Mouse (Mus musculus) midbrain, embryonic 16.5 days (tissue): ENCODE measurements around the gene Lenep. TPM values are rescaled to one million over a fixed set of nuclear protein-coding genes. Genes with fewer than 3 reads are reported as not detected.
A peak's percentile ranks its signal among the peaks of the same experiment; 100 is the strongest.

Experiments
- ATAC-seq: fragments of 200-750 bp; cut with Nextera tagmentation; 2 replicates; pipeline ENCODE4 v1.8.0; 2017; ENCODE audit warnings: moderate TSS enrichment
- H3K27ac ChIP-seq: fragments of 300-500 bp; sonication (generic); 2 replicates; pipeline ENCODE4 v1.5.1; 2014; ENCODE audit warnings: mild to moderate bottlenecking, low read length, mixed read lengths
- H3K27me3 ChIP-seq: fragments of 300-500 bp; sonication (generic); 2 replicates; pipeline ENCODE4 v1.6.1; 2014; ENCODE audit warnings: low read depth, low read length, mixed read lengths; ENCODE audit not compliant: control insufficient read depth, insufficient read depth
- H3K36me3 ChIP-seq: fragments of 300-500 bp; sonication (generic); 2 replicates; pipeline ENCODE4 v1.6.1; 2014; ENCODE audit warnings: mild to moderate bottlenecking, low read length, moderate library complexity, mixed read lengths; ENCODE audit not compliant: control insufficient read depth, insufficient read depth
- H3K4me1 ChIP-seq: fragments of 300-500 bp; sonication (generic); 2 replicates; pipeline ENCODE4 v1.6.1; 2014; ENCODE audit warnings: mild to moderate bottlenecking, low read length, mixed read lengths; ENCODE audit not compliant: control insufficient read depth, insufficient read depth
- H3K4me2 ChIP-seq: fragments of 300-500 bp; sonication (generic); 2 replicates; pipeline ENCODE4 v1.6.1; 2014; ENCODE audit warnings: mild to moderate bottlenecking, low read length, mixed read lengths
- H3K4me3 ChIP-seq: fragments of 300-500 bp; sonication (generic); 2 replicates; pipeline ENCODE4 v1.5.1; 2014; ENCODE audit warnings: low read depth, mild to moderate bottlenecking, low read length, moderate library complexity, mixed read lengths
- H3K9ac ChIP-seq: fragments of 300-500 bp; sonication (generic); 2 replicates; pipeline ENCODE4 v1.6.1; 2014; ENCODE audit warnings: low read depth, low read length, mixed read lengths
- H3K9me3 ChIP-seq: fragments of 300-500 bp; sonication (generic); replicated peaks from 2 replicates; pipeline ENCODE4 v1.6.1; 2014; ENCODE audit warnings: mild to moderate bottlenecking, low read length, mixed read lengths; ENCODE audit not compliant: control insufficient read depth, poor library complexity, severe bottlenecking
- WGBS: fragments of 180-500 bp; shearing (Covaris S2); extraction: QIAGEN DNeasy Blood & Tissue Kit; methylation state at CpG from one replicate; pipeline ENCODE4 v1.1.7; 2014; 5-methylcytosine and 5-hydroxymethylcytosine counted together
- polyA plus RNA-seq: library from polyadenylated mRNA; unstranded; fragments of >200 nt; fragmentation: Nextera tagmentation; extraction: Ambion mirVana; gene quantifications from 2 replicates; pipeline ENCODE4 v1.2.1, GENCODE M21; 2015

The Lenep gene
- polyA plus RNA-seq, 1 experiment from 2014 or later = not detected

DNA sequence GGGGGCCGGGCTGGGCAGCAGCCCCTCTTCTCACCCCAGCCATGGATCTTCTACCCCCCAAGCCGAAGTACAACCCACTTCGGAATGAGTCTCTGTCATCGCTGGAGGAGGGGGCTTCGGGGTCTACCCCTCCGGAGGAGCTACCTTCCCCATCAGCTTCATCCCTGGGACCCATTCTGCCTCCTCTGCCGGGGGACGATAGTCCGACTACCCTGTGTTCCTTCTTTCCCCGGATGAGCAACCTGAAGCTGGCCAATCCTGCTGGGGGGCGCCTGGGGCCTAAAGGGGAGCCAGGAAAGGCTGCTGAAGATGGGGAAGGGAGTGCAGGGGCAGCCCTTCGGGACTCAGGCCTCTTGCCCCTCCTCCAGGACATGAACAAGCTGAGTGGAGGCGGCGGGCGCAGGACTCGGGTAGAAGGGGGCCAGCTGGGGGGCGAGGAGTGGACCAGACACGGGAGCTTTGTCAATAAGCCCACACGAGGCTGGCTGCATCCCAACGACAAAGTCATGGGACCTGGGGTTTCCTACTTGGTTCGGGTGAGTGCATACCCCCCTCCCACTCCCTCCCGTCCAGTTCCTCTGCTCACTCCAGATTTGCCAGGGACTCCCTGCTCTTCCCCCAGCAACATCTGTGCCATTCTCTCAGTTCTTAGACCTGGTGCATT lies 19.3 kb upstream of the Lenep start:
- 8% methylated on average over 22 of the region's 22 CpGs for WGBS
- Histone ChIP-seq H3K36me3 (no peaks in the 10 kb centered on the region), H3K27me3 (no peaks in the 10 kb centered on the region), H3K27ac (no peak overlapping the region), H3K4me2 (peak overlapping the region; percentile 53), H3K9me3 (no peaks in the 10 kb centered on the region), H3K4me3 (peak overlapping the region; percentile 29), H3K9ac (peak overlapping the region; percentile 59; the same call in 1 of the 2 replicates), H3K4me1 (peaks cover 19% of the 10 kb centered on the region)
- ATAC-seq = no peak

- Histone ChIP-seq H3K36me3 (no peaks in the 10 kb centered on the region), H3K9ac (peak overlapping the region; percentile 59; the same call in 1 of the 2 replicates), H3K4me2 (peak overlapping the region; percentile 53), H3K27ac (no peak overlapping the region), H3K27me3 (no peaks in the 10 kb centered on the region), H3K4me1 (peaks cover 19% of the 10 kb centered on the region), H3K9me3 (no peaks in the 10 kb centered on the region), H3K4me3 (peak overlapping the region; percentile 29)
- no peak for ATAC-seq
- 5% methylated on average over 11 of the region's 11 CpGs for WGBS
Measured at GRCm38 (mm10) chr3:89421002-89421774, 18.6 kb upstream of the Lenep start.

GRCm38 (mm10) chr3:89420421-89420820 lies 17.8 kb upstream of the Lenep start:
- Histone ChIP-seq H3K9me3 (no peaks in the 10 kb centered on the region), H3K4me3 (no peak overlapping the region), H3K27ac (no peak overlapping the region), H3K9ac (no peak overlapping the region), H3K36me3 (no peaks in the 10 kb centered on the region), H3K4me1 (peaks cover 19% of the 10 kb centered on the region), H3K4me2 (no peak overlapping the region), H3K27me3 (no peaks in the 10 kb centered on the region)
- ATAC-seq = no peak
- 68% methylated on average over 2 of the region's 2 CpGs for WGBS

DNA sequence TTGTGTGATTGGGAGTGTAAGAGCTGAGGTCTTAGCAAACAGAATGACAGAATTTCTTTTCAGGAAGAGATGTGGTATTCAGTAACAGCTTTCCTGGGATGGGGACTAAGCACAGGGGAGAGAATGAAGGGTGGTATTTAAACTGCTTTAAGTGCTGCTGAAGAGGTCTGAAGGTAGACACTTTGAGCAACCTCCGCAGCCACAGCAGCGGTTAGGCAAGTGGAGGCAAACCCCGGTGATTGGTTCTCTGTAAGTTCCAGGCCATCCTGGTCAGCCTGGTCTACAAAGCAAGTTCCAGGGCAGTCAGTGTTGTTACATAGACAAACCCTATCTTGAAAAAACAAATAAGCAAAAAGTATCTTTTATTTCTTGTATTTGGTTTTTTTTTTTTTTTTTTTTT lies 17.4 kb upstream of the Lenep start:
- Histone ChIP-seq H3K4me2 (peak overlapping the region; percentile 93), H3K9ac (peak overlapping the region; percentile 8; the same call in 1 of the 2 replicates), H3K36me3 (peaks cover under 1% of the 10 kb centered on the region; the same call in 1 of the 2 replicates), H3K4me3 (peak overlapping the region; percentile 63; the same call in 1 of the 2 replicates), H3K27ac (peak overlapping the region; percentile 30; the same call in 1 of the 2 replicates), H3K9me3 (no peaks in the 10 kb centered on the region), H3K27me3 (no peaks in the 10 kb centered on the region), H3K4me1 (peaks cover 19% of the 10 kb centered on the region)
- ATAC-seq = no peak
- WGBS = 31% methylated on average over 3 of the region's 3 CpGs

DNA sequence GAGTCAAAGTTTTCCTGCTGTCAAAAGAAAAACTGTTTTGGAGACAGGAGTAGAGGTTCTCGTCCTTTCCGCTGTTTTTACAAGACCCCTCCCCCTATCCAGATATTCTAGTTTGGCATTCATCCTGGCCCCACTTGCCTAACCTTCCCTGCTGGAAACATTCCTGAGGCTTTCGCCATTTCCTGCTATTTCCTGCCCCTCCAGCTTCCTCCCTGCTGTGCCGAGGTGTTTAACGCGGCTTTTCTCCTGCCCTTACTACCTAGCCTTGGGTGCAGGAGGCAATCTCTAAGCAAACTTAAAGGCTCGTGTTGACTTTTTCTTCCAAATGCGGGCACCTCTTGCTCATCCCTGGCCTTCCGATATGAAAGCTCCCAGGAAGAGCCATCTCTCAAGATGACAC lies 17.0 kb upstream of the Lenep start:
- ATAC-seq = no peak
- Histone ChIP-seq H3K4me3 (peak overlapping the region; percentile 63), H3K27ac (peak overlapping the region; percentile 74), H3K4me2 (peak overlapping the region; percentile 93), H3K4me1 (peaks cover 19% of the 10 kb centered on the region), H3K36me3 (peaks cover 4% of the 10 kb centered on the region; the same call in 1 of the 2 replicates), H3K9ac (peak overlapping the region; percentile 8), H3K27me3 (no peaks in the 10 kb centered on the region), H3K9me3 (no peaks in the 10 kb centered on the region)
- 5% methylated on average over 9 of the region's 9 CpGs for WGBS

DNA sequence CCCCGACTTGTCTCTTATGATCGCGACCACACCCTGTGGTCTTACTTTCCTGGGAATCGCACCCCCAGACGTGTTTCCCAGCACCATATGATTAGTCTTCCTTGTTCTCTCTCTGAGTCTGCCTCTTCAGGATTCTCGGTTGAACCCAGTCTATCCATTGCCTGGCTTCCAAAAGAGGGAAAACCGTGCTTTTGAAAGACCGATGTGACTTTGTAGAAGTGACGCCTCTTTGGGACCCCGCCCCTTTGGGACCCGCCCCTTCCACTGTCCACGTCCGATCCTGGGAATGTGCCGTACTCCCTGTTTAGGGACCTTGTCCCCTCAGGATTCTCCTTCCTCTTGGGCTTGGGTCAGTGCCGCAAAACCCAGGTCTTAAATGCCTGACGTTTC lies 16.3 kb upstream of the Lenep start:
- H3K4me2 ChIP-seq = peak overlapping the region; percentile 93
- H3K27ac ChIP-seq = peak overlapping the region; percentile 74
- peaks cover 4% of the 10 kb centered on the region; the same call in 1 of the 2 replicates for H3K36me3 ChIP-seq
- ATAC-seq = no peak; the same call in 1 of the 2 replicates
- H3K9ac ChIP-seq = peak overlapping the region; percentile 61
- H3K4me1 ChIP-seq = peaks cover 19% of the 10 kb centered on the region
- WGBS = 0% methylated on average over 16 of the region's 16 CpGs
- H3K4me3 ChIP-seq = peak overlapping the region; percentile 63
- H3K9me3 ChIP-seq = no peaks in the 10 kb centered on the region
- no peaks in the 10 kb centered on the region for H3K27me3 ChIP-seq

GRCm38 (mm10) chr3:89418170-89418860 lies 15.7 kb upstream of the Lenep start, which contains the start of the genes Cks1b and Shc1:
Gene Cks1b, minus strand, starts transcription at chr3:89418383.
Gene Shc1, plus strand, starts transcription at chr3:89418443.
- H3K9ac ChIP-seq = peak within 1 kb of the TSS; percentile 61
- H3K4me3 ChIP-seq = peak within 1 kb of the TSS; percentile 63
- H3K36me3 ChIP-seq = peaks cover 4% of the 10 kb centered on the region; the same call in 1 of the 2 replicates
- WGBS = under 1% methylated on average over 39 of the region's 39 CpGs
- H3K9me3 ChIP-seq = no peaks in the 10 kb centered on the region
- peaks cover 19% of the 10 kb centered on the region for H3K4me1 ChIP-seq
- peak within 1 kb of the TSS; percentile 93 for H3K4me2 ChIP-seq
- no peaks in the 10 kb centered on the region for H3K27me3 ChIP-seq
- peak; percentile 97 for ATAC-seq
- H3K27ac ChIP-seq = peak within 1 kb of the TSS; percentile 74

DNA sequence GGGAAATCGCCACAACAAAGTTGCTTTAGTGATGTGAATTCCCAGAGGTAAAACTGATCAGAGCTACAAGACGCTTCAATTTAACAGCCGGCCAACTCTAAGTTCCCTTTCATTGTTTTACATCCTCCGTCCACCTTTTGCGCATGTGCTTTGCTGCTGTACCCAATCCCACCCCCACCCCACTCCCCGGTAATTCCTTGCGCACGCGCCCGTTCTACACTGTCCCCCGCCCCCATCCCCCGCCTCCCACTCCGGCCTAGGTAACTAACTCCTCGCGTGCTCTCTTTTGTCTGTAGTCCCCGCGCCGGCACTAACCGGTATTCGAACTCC lies 15.2 kb upstream of the Lenep start:
- WGBS = under 1% methylated on average over 20 of the region's 20 CpGs
- H3K27ac ChIP-seq = peak overlapping the region; percentile 12; the same call in 1 of the 2 replicates
- peak overlapping the region; percentile 37; the same call in 1 of the 2 replicates for H3K9ac ChIP-seq
- peaks cover 19% of the 10 kb centered on the region for H3K4me1 ChIP-seq
- H3K9me3 ChIP-seq = no peaks in the 10 kb centered on the region
- peak overlapping the region; percentile 63 for H3K4me3 ChIP-seq
- ATAC-seq = peak; percentile 64
- peak overlapping the region; percentile 93 for H3K4me2 ChIP-seq
- H3K27me3 ChIP-seq = no peaks in the 10 kb centered on the region
- peaks cover 4% of the 10 kb centered on the region; the same call in 1 of the 2 replicates for H3K36me3 ChIP-seq
